Mouse (Mus musculus) cerebellum, adult 2 months (tissue): ENCODE data around the gene Nusap1. TPM values are rescaled to one million over a fixed set of nuclear protein-coding genes. Genes with fewer than 3 reads are reported as not detected.

ENCODE experiments used
- DNase-seq, 2 experiments: peaks; one replicate each; pipeline ENCODE4 v3.0.0; 2021
- H3K27ac ChIP-seq: fragments of 200-500 bp; 2 replicates; pipeline ENCODE4 v1.5.1; 2012; ENCODE audit warnings: low read length, control low read depth, inconsistent platforms; ENCODE audit not compliant: insufficient read depth
- H3K27me3 ChIP-seq: fragments of 200-500 bp; 2 replicates; pipeline ENCODE4 v1.6.1; 2012; ENCODE audit warnings: inconsistent platforms, mild to moderate bottlenecking, low read length, moderate library complexity; ENCODE audit not compliant: control insufficient read depth, insufficient read depth
- H3K4me1 ChIP-seq: fragments of 200-500 bp; 2 replicates; pipeline ENCODE4 v1.6.1; 2011; ENCODE audit warnings: low read length; ENCODE audit not compliant: control insufficient read depth, insufficient read depth
- H3K4me3 ChIP-seq: fragments of 200-500 bp; replicated peaks from 2 replicates; pipeline ENCODE3; 2011; ENCODE audit warnings: mild to moderate bottlenecking, low read depth, low read length, control low read depth; ENCODE audit not compliant: insufficient read depth
- CTCF ChIP-seq: fragments of 200-500 bp; IDR thresholded peaks from 2 replicates; pipeline ENCODE4 v1.5.1; 2011; ENCODE audit warnings: low read depth, mild to moderate bottlenecking, control low read depth, low read length, moderate library complexity, borderline replicate concordance; ENCODE audit not compliant: insufficient read depth
- POLR2A ChIP-seq: fragments of 200-500 bp; IDR thresholded peaks from 2 replicates; pipeline ENCODE4 v1.6.1; 2011; ENCODE audit warnings: low read length, control low read depth, borderline replicate concordance; ENCODE audit not compliant: insufficient read depth
- WGBS: fragments of 180-500 bp; shearing (Covaris S2); methylation state at CpG from one replicate; pipeline ENCODE4 v1.1.7; 2018; 5-methylcytosine and 5-hydroxymethylcytosine counted together
- polyA plus RNA-seq: library from polyadenylated mRNA; depleted of rRNA; stranded (reverse); fragments of >200 nt; gene quantifications from 2 replicates; pipeline ENCODE4 v1.2.3, GENCODE M21; 2012; rRNA removed

Gene Nusap1
- polyA plus RNA-seq, 1 experiment = 0.39 TPM

GRCm38 (mm10) chr2:119699962-119700361 lies 81.9 kb downstream of the Nusap1 start:
- H3K27ac ChIP-seq = no peak overlapping the region
- no peak for DNase-seq
- no peaks in the 10 kb centered on the region for H3K4me1 ChIP-seq
- H3K27me3 ChIP-seq = no peaks in the 10 kb centered on the region
- H3K4me3 ChIP-seq = no peak overlapping the region
- TF ChIP-seq POLR2A (no peak), CTCF (no peak)
- WGBS = 86% methylated on average over 3 of the region's 3 CpGs

Other genes with a start within 250 kb of the Nusap1 start
- gene Ino80, start 140.6 kb upstream of the Nusap1 start, polyA plus RNA-seq = 17.1 and 17.3 TPM in 2 replicates
- 0.90 and 1.2 TPM in 2 replicates for gene Exd1, start 70.7 kb upstream of the Nusap1 start, polyA plus RNA-seq
- gene Chp1, start 70.6 kb upstream of the Nusap1 start, polyA plus RNA-seq = 126 and 142 TPM in 2 replicates
- gene Oip5, start 171 bp downstream of the Nusap1 start, polyA plus RNA-seq = 0.39 and 0.41 TPM in 2 replicates
- 24.7 and 28.0 TPM in 2 replicates for gene Ndufaf1, start 44.5 kb downstream of the Nusap1 start, polyA plus RNA-seq
- gene Rtf1, start 56.8 kb downstream of the Nusap1 start, polyA plus RNA-seq = 29.5 and 32.5 TPM in 2 replicates
- 65.2 and 78.5 TPM in 2 replicates for gene Itpka, start 124.0 kb downstream of the Nusap1 start, polyA plus RNA-seq
- 16.5 and 19.1 TPM in 2 replicates for gene Ltk, start 142.1 kb downstream of the Nusap1 start, polyA plus RNA-seq
- gene Rpap1, start 169.2 kb downstream of the Nusap1 start, polyA plus RNA-seq = 15.9 and 17.5 TPM in 2 replicates
- gene Tyro3, start 179.4 kb downstream of the Nusap1 start, polyA plus RNA-seq = 150 and 154 TPM in 2 replicates